ENCODE assay signal across 16 mouse cellular contexts in genomic region chr2:77969956-77970355, GRCm38 (mm10). TPM values are rescaled to one million over a fixed set of nuclear protein-coding genes. Genes with fewer than 3 reads are reported as not detected.
DNase-seq lines count a peak whose midpoint lies in the region.
"Had no signal": no experiment of that assay in that cellular context is flagged by ENCODE, and none has a peak within 500 bp of the region (broad histone marks: within the 10 kb centered on the region; RNA-seq: fewer than 3 reads in every experiment).

No protein-coding gene starts in this region.

- DNase-seq in 3T3-L1 (ENCODE audit: low read depth, low spot score) (peak; percentile 70), adipocyte (ENCODE audit: low spot score) (peak; percentile 73)
- no peak for DNase-seq in thymus, postnatal 25 days
- DNase-seq in layer of hippocampus, postnatal 14 days (ENCODE audit: low spot score in 2 of 2): no peak
- DNase-seq: adrenal gland, adult 2 months; adrenal gland, adult 8-10 months; adrenal gland, postnatal 10 days; adrenal gland, postnatal 14 days; adrenal gland, postnatal 25 days; adrenal gland, postnatal 36 days; B cell, adult 2 months; cerebellum, adult 11 months; cerebellum, adult 11-12 months; cerebellum, adult 18-20 months; cerebellum, adult 2 months; cerebellum, adult 8-10 months had no signal

RNA-seq across cellular contexts. Expression of gene Cwc22, which starts 23.8 kb away (rescaled TPM):
- total RNA-seq in layer of hippocampus, postnatal 14 days (2021): 10 to 100 TPM; 23.1 to 27.4 TPM

Comparison
In these comparisons a context has a peak if more than half of its experiments do, and no peak if none do; other contexts are left out.
1. DNase-seq: peak in 3T3-L1 (single experiment) and adipocyte (single experiment); none in thymus, postnatal 25 days (single experiment) and layer of hippocampus, postnatal 14 days (0 of 2).